Mouse (Mus musculus) forebrain, embryonic 15.5 days (tissue): ENCODE data around the gene Gm15737. TPM values are rescaled to one million over a fixed set of nuclear protein-coding genes. Genes with fewer than 3 reads are reported as not detected.

ENCODE experiments used
- ATAC-seq: fragments of 200-750 bp; cut with Nextera tagmentation; replicated peaks from 2 replicates; pipeline ENCODE4 v1.8.0; 2017; ENCODE audit warnings: mild to moderate bottlenecking, moderate TSS enrichment, moderate library complexity
- H3K27ac ChIP-seq: fragments of 300-500 bp; sonication (generic); replicated peaks from 2 replicates; pipeline ENCODE4 v1.5.1; 2015; ENCODE audit warnings: mild to moderate bottlenecking, inconsistent platforms
- H3K27me3 ChIP-seq: fragments of 300-500 bp; sonication (generic); 2 replicates; pipeline ENCODE4 v1.6.1; 2015; ENCODE audit warnings: inconsistent platforms
- H3K36me3 ChIP-seq: fragments of 300-500 bp; sonication (generic); 2 replicates; pipeline ENCODE4 v1.6.1; 2015; ENCODE audit warnings: mild to moderate bottlenecking, inconsistent platforms
- H3K4me1 ChIP-seq: fragments of 300-500 bp; sonication (generic); 2 replicates; pipeline ENCODE4 v1.6.1; 2015; ENCODE audit warnings: inconsistent platforms
- H3K4me2 ChIP-seq: fragments of 300-500 bp; sonication (generic); replicated peaks from 2 replicates; pipeline ENCODE4 v1.6.1; 2015; ENCODE audit warnings: mild to moderate bottlenecking, inconsistent platforms
- H3K4me3 ChIP-seq: fragments of 300-500 bp; sonication (generic); 2 replicates; pipeline ENCODE4 v1.5.1; 2015; ENCODE audit warnings: mild to moderate bottlenecking, inconsistent platforms
- H3K9ac ChIP-seq: fragments of 300-500 bp; sonication (generic); replicated peaks from 2 replicates; pipeline ENCODE4 v1.6.1; 2015; ENCODE audit warnings: mild to moderate bottlenecking, inconsistent platforms
- H3K9me3 ChIP-seq: fragments of 300-500 bp; sonication (generic); 2 replicates; pipeline ENCODE4 v1.6.1; 2016; ENCODE audit warnings: inconsistent platforms
- WGBS: fragments of 180-500 bp; shearing (Covaris S2); methylation state at CpG from one replicate; pipeline ENCODE4 v1.1.7; 2015; ENCODE audit warnings: mixed read lengths; 5-methylcytosine and 5-hydroxymethylcytosine counted together
- polyA plus RNA-seq: library from polyadenylated mRNA; unstranded; fragments of >200 nt; fragmentation: Nextera tagmentation; extraction: Ambion mirVana; gene quantifications from 2 replicates; pipeline ENCODE4 v1.2.1, GENCODE M21; 2015

Gm15737 gene
- polyA plus RNA-seq = not detected in 2 replicates

DNA sequence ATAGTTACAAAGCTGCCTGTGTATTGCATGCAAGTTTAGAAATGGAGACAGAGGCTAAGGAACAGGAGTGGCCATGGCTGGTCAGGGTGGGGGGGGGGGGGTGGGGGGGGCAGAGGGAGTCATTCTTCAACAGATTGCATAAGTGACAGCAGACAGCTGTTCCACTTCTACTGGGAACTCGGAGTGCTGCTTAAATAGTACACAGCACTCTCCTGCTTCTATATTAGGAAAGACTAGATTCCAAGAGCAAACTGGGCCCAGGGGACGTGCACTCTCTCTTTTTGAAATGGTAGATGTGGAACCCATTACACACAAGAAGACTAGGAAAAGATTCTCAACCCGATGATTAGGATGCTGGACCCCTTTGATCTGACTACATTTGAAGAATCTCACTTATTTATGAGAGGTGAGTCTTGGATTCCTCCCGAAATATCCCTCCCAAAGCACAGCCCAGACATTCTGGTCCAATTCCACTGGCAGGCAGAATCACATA, at the start of gene Gm15737:
Gm15737 (plus strand) TSS at position 269 of the 493 bp plus-strand sequence.
- Histone ChIP-seq H3K27me3 (no peaks in the 10 kb centered on the region), H3K4me2 (no peak within 1 kb of the TSS), H3K27ac (no peak within 1 kb of the TSS), H3K4me1 (peaks cover 8% of the 10 kb centered on the region), H3K9ac (no peak within 1 kb of the TSS), H3K9me3 (no peaks in the 10 kb centered on the region), H3K36me3 (no peaks in the 10 kb centered on the region), H3K4me3 (no peak within 1 kb of the TSS)
- 72% methylated on average over 4 of the region's 4 CpGs for WGBS
- no peak for ATAC-seq

- H3K27me3 ChIP-seq = no peaks in the 10 kb centered on the region
- H3K27ac ChIP-seq = no peak overlapping the region
- ATAC-seq = no peak
- H3K9ac ChIP-seq = no peak overlapping the region
- no peak overlapping the region for H3K4me3 ChIP-seq
- whole genome bisulfite sequencing = 15% methylated on average over 5 of the region's 5 CpGs
- no peaks in the 10 kb centered on the region for H3K9me3 ChIP-seq
- H3K4me2 ChIP-seq = no peak overlapping the region
- H3K36me3 ChIP-seq = no peaks in the 10 kb centered on the region
- H3K4me1 ChIP-seq = peaks cover 4% of the 10 kb centered on the region; the same call in 1 of the 2 replicates
These were observed 47.6 kb upstream of the Gm15737 start for GRCm38 (mm10) chr6:92821606-92822005.

DNA sequence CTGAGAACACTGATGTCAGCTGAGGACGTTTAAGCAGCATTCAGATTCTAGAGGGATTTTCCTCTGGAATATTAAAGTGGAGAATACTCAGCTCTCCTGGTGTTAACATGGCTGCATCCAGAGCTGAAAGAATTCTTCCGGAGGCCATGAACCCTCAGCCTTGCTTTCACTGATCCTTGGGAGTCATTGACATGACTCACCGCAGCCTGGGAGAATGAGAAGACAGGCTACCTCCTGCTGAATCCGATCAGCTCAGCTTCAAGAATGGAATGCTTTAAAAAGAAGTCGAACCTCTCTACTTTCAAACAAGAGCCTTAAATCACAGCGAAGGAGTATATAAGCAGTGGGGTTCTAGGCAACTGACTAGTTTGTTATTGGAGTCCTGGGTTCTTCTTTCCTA, 47.2 kb upstream of the Gm15737 start:
- no peak for ATAC-seq
- WGBS = 32% methylated on average over 6 of the region's 6 CpGs
- H3K27ac ChIP-seq = no peak overlapping the region

DNA sequence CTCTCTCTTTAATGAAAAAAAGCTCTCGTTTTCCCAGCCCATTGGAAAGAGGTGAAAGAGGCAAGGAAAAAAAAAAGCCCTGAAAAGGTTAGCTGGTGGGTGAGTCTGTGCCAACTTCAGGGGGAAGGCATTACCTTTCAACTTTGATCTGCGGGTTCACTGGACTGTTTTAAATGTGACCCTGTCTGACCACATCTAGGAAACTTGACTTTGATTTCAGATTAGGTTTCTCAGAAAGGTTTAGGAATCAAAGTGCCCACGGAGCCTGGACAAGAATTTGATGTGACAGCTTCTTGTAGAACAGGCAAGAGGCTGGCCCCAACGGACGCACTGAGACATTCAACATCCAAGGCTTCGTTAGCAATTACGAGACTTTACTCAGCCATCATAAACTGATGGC, 45.2 kb upstream of the Gm15737 start:
- WGBS = 50% methylated on average over 7 of the region's 7 CpGs
- Histone ChIP-seq H3K4me1 (peaks cover 4% of the 10 kb centered on the region; the same call in 1 of the 2 replicates), H3K9ac (no peak overlapping the region), H3K27ac (no peak overlapping the region), H3K9me3 (no peaks in the 10 kb centered on the region), H3K36me3 (no peaks in the 10 kb centered on the region), H3K4me2 (no peak overlapping the region), H3K4me3 (no peak overlapping the region), H3K27me3 (no peaks in the 10 kb centered on the region)
- ATAC-seq = no peak

More for the DNA sequence above, 47.2 kb upstream of the Gm15737 start:
- Histone ChIP-seq H3K27me3 (no peaks in the 10 kb centered on the region), H3K9me3 (no peaks in the 10 kb centered on the region), H3K4me2 (no peak overlapping the region), H3K4me3 (no peak overlapping the region), H3K4me1 (peaks cover 4% of the 10 kb centered on the region; the same call in 1 of the 2 replicates), H3K9ac (no peak overlapping the region), H3K36me3 (no peaks in the 10 kb centered on the region)

GRCm38 (mm10) chr6:92826561-92826960, 42.6 kb upstream of the Gm15737 start:
- no peaks in the 10 kb centered on the region for H3K9me3 ChIP-seq

DNA sequence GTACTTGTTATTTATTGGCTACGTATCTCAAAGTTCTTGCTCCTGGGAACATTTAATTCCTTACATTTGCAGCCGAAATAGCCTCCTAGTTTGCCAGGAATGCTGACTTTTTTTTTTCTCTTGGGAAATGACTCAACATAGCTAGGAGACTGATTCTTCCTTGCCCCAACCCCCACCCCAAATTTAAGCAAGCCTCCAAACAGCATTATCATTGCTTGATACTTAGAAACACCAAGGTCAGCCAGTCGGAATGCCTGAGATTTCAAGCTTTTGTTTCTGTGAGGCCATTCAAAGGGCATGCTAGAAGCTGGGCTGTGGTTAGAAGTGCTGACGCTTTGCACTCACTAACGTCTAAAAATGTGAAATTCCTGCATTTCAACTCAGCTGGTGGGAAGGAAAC, 41.8 kb upstream of the Gm15737 start:
- Histone ChIP-seq H3K9ac (no peak overlapping the region), H3K9me3 (no peaks in the 10 kb centered on the region), H3K4me2 (no peak overlapping the region), H3K4me1 (no peaks in the 10 kb centered on the region), H3K4me3 (no peak overlapping the region), H3K27me3 (no peaks in the 10 kb centered on the region), H3K36me3 (no peaks in the 10 kb centered on the region), H3K27ac (no peak overlapping the region)
- WGBS = 55% methylated on average over 5 of the region's 5 CpGs
- ATAC-seq = no peak

More at GRCm38 (mm10) chr6:92826561-92826960, 42.6 kb upstream of the Gm15737 start:
- no peaks in the 10 kb centered on the region for H3K27me3 ChIP-seq
- peaks cover 3% of the 10 kb centered on the region; the same call in 1 of the 2 replicates for H3K4me1 ChIP-seq
- 90% methylated on average over 5 of the region's 5 CpGs for WGBS
- ATAC-seq = no peak
- H3K4me3 ChIP-seq = no peak overlapping the region
- no peaks in the 10 kb centered on the region for H3K36me3 ChIP-seq
- no peak overlapping the region for H3K9ac ChIP-seq
- no peak overlapping the region for H3K27ac ChIP-seq
- no peak overlapping the region for H3K4me2 ChIP-seq

- no peak for ATAC-seq
- H3K4me1 ChIP-seq = no peaks in the 10 kb centered on the region
- H3K9ac ChIP-seq = no peak overlapping the region
- no peaks in the 10 kb centered on the region for H3K27me3 ChIP-seq
- H3K36me3 ChIP-seq = no peaks in the 10 kb centered on the region
- H3K4me3 ChIP-seq = no peak overlapping the region
- no peak overlapping the region for H3K27ac ChIP-seq
- H3K9me3 ChIP-seq = no peaks in the 10 kb centered on the region
- WGBS = 86% methylated on average over 2 of the region's 2 CpGs
- no peak overlapping the region for H3K4me2 ChIP-seq
These were observed 40.0 kb upstream of the Gm15737 start for GRCm38 (mm10) chr6:92829148-92829547.

- no peak for ATAC-seq
- H3K4me3 ChIP-seq = no peak overlapping the region
- H3K27me3 ChIP-seq = no peaks in the 10 kb centered on the region
- H3K4me2 ChIP-seq = no peak overlapping the region
- H3K36me3 ChIP-seq = no peaks in the 10 kb centered on the region
- H3K9ac ChIP-seq = no peak overlapping the region
- H3K4me1 ChIP-seq = no peaks in the 10 kb centered on the region
- no peak overlapping the region for H3K27ac ChIP-seq
- no peaks in the 10 kb centered on the region for H3K9me3 ChIP-seq
- 96% methylated on average over 2 of the region's 2 CpGs for WGBS
These were observed 38.1 kb upstream of the Gm15737 start for GRCm38 (mm10) chr6:92831106-92831505.

DNA sequence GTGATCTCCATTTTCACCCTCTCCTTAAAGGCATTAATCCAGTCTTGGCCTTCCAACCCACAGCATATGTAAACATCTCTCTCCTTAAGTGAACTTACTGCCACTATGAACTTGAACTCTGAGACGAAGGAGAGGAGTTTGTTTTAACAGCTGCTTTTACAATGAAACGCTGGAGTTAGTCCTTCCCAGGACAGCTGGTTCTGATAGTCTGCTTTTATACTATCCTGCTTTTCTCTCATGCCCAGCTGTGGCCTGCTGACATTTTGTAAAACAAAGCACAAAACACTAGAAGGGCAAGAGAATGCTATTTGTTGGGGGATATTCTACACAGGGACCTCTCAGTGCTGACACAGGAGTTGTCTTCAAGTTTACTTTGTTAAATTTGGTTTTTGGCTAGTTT, 27.2 kb upstream of the Gm15737 start:
- no peaks in the 10 kb centered on the region for H3K27me3 ChIP-seq
- WGBS = 21% methylated on average over 2 of the region's 2 CpGs
- no peaks in the 10 kb centered on the region for H3K9me3 ChIP-seq

GRCm38 (mm10) chr6:92843474-92843873, 25.7 kb upstream of the Gm15737 start:
- Histone ChIP-seq H3K4me2 (no peak overlapping the region), H3K4me1 (no peaks in the 10 kb centered on the region), H3K4me3 (no peak overlapping the region), H3K36me3 (no peaks in the 10 kb centered on the region), H3K27me3 (no peaks in the 10 kb centered on the region), H3K27ac (no peak overlapping the region), H3K9me3 (no peaks in the 10 kb centered on the region), H3K9ac (no peak overlapping the region)
- WGBS = 76% methylated on average over 2 of the region's 2 CpGs
- no peak for ATAC-seq

More for the DNA sequence above, 27.2 kb upstream of the Gm15737 start:
- Histone ChIP-seq H3K4me1 (no peaks in the 10 kb centered on the region), H3K4me3 (no peak overlapping the region), H3K9ac (no peak overlapping the region), H3K4me2 (no peak overlapping the region), H3K27ac (no peak overlapping the region), H3K36me3 (no peaks in the 10 kb centered on the region)
- no peak for ATAC-seq

GRCm38 (mm10) chr6:92845898-92846297, 23.3 kb upstream of the Gm15737 start:
- ATAC-seq = no peak
- Histone ChIP-seq H3K4me2 (no peak overlapping the region), H3K27me3 (no peaks in the 10 kb centered on the region), H3K9me3 (no peaks in the 10 kb centered on the region), H3K27ac (no peak overlapping the region), H3K4me3 (no peak overlapping the region), H3K36me3 (no peaks in the 10 kb centered on the region), H3K9ac (no peak overlapping the region), H3K4me1 (peaks cover 7% of the 10 kb centered on the region)
- 89% methylated on average over 8 of the region's 8 CpGs for WGBS

GRCm38 (mm10) chr6:92846614-92847013, 22.5 kb upstream of the Gm15737 start:
- ATAC-seq = no peak

GRCm38 (mm10) chr6:92849208-92849607, 19.9 kb upstream of the Gm15737 start:
- 92% methylated on average over 9 of the region's 9 CpGs for WGBS
- Histone ChIP-seq H3K36me3 (no peaks in the 10 kb centered on the region), H3K9ac (no peak overlapping the region), H3K27me3 (no peaks in the 10 kb centered on the region), H3K9me3 (no peaks in the 10 kb centered on the region), H3K4me2 (no peak overlapping the region), H3K4me3 (no peak overlapping the region), H3K4me1 (peaks cover 7% of the 10 kb centered on the region), H3K27ac (no peak overlapping the region)
- no peak for ATAC-seq

More at GRCm38 (mm10) chr6:92846614-92847013, 22.5 kb upstream of the Gm15737 start:
- H3K36me3 ChIP-seq = no peaks in the 10 kb centered on the region
- H3K27ac ChIP-seq = no peak overlapping the region
- no peak overlapping the region for H3K4me3 ChIP-seq
- H3K4me1 ChIP-seq = peaks cover 7% of the 10 kb centered on the region
- no peak overlapping the region for H3K9ac ChIP-seq
- no peaks in the 10 kb centered on the region for H3K9me3 ChIP-seq
- H3K27me3 ChIP-seq = no peaks in the 10 kb centered on the region
- no peak overlapping the region for H3K4me2 ChIP-seq
- WGBS = 40% methylated on average over 4 of the region's 4 CpGs
